Mouse (Mus musculus) adrenal gland, adult (tissue): Measurements from ENCODE around the gene Shisa5.

ENCODE experiments used
- DNase-seq, 2 experiments: peaks; one replicate each; pipeline ENCODE4 v3.0.0; 2022 to 2023; ENCODE audit warnings: low spot score in 1 of 2; ENCODE audit not compliant: inconsistent age in 2 of 2

The Shisa5 gene

DNA sequence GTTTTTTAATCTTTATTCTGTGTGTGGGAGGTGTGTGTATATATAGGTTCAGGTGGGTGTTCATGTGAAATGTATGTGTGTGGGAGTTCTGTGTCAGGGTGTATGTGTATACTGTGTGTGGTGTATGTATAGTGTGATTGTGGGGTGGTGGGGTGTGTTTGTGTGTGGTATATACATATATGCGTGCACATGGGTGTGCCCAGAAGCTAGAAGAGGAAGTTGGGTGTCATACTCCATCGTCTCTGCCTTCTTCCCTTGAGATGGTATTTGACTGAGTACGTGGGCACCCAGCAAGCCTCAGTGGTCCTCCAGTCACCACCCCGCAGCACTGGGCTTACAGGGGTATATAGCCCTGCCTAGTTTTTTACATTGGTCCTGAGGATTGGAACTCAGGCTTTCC, 16.9 kb upstream of the Shisa5 start:
- no peak for DNase-seq

DNA sequence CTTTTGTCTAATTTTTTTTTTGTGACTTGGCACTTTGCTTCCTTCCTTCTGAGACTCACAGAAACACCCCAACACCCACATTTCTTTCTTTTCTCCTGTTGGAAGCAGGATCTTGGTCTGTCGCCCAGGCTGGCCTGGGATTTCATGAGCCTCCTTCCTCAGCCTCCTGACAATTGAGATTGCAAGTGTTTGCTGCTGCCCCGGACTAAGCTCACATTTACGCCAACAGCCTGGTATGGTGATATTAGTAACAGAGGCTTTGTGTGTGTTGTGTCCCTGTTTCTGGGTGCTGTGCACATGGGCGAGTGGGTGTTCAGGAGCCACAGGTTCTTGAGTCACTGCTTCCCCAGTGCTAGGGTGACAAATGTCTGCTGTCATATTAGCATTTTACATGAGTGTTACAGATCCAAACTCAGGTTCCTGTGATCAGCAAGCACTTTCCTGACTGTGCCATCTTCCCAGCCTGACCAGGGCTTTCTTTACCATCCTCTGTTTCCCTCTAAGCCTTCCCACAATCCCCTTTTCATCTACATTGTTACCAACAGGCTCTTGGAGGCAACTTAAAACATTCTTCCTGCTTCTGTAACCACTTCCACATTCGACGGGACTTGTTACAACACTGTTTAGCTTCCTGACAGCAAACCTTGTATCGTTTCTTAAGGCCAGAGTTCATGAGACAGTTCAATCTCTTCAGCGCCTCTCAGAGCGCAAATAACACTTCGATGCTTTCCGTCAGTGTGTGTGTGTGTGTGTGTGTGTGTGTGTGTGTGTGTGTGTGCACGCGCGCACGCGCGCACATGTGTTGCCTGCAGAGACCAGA, 15.3 kb upstream of the Shisa5 start:
- DNase-seq = peak in 1 of 2 experiments; percentile 3

DNA sequence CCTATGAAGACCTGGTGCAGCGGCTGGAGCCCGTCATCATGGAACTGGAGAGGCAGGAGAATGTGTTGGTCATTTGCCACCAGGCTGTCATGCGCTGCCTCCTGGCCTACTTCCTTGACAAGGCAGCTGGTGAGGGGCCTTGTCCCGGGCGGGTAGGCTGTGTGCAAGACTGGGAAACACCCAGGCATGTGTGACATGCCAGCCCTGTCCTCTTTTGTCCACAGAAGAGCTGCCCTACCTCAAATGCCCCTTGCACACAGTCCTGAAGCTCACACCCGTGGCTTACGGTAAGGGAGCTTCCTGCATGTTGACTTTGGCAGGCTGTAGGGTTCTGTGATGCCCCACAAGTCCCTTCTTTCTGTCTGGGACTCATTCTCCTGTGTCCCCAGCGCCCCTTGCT, 10.8 kb upstream of the Shisa5 start:
- peak in 1 of 2 experiments; percentile 2 for DNase-seq

DNA sequence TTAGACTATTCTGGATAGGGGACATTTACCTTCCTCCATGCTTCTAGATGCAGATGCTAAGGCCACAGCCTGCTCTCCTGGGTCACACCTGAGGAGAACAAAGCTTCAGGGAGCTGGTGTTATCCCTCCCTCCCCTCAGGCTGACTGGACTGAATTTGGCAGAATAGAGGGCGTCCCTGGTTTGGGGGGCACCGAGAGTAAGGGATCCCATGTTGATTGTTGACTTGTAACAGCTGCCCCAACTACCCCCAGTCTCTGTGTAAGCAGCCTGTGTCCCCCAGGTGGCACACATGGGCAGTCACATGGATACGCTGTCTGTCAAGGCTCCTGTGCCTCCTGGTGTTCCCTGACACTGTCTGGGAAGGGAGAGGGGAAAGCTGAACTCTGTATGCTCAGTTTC, 9.9 kb upstream of the Shisa5 start:
- DNase-seq = no peak

DNA sequence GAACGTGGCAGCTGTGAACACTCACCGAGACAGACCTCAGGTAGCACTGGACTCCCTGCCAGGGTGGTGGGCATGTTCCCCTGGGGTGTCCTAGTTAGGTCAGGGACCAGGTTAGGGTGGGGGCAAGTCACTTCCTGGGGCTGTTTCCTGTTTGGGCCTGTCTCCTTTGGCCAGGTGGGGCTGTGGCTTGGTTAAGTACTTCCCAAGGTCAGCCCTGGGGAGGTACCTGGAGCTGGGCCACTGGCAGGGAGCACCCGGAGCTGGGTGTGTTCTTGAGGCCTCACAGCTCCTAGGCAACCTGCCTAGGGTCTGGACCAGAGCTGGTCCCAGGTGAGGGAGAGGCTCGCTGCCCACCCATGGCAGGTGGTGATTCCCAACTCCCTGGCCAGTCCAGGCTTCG, 9.4 kb upstream of the Shisa5 start:
- peak in 1 of 2 experiments; percentile 3 for DNase-seq

DNA sequence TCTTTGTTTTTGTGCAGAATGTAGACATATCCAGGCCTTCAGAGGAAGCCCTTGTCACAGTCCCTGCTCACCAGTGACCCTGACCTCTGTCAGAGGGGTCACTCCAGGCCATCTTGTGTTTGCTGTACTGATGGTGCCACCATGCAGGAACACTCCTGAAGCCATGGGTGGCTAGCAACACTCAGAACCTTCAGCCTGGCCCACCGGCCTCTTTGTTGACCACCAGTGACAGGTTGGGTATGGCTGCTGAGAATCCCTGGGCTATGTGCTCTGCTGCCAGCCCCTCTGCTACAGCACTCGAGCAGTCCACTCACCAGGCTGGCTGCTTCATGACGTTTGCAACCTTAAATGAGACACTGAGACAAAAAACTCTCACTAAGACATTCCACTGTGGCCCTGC, 8.1 kb upstream of the Shisa5 start:
- no peak for DNase-seq

DNA sequence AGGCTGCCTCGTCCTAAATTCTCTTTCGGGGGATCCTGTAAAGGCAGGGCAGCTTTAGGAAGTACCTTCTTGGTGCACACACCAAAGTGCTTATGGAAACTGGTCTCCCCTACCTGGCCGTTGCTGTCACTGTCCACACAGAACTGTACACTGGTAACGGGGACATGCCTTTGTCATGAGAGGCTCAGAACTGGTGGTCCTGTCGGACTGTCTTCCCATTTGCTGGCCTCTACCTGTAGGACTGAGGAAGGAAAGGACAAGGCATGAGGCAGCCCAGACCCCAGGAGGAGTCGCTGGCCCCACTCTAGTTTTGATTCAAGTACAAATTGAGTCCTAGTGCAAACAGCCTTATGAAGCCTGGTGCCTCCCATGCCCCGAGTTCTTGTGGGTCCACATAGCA, 7.4 kb upstream of the Shisa5 start:
- no peak for DNase-seq

DNA sequence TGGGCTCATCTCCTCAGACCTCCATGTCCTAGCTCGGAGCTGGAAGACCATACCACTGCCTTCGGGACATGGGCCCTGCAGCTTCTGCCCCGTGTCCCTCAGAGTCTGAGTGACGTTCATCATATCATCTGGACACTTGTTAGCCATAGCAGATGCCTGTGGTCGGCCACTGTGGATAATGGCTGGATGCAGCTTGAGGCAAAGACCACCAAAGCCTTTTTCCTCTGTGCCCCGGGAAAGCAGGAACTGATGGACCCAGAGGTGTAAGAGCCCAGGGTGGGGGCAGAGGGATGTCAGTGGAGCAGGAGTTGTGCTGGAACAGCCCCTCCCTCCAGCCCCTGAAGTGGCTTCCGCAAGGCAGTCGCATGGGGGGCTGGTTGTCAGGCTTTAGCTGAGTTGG, 6.7 kb upstream of the Shisa5 start:
- no peak for DNase-seq

DNA sequence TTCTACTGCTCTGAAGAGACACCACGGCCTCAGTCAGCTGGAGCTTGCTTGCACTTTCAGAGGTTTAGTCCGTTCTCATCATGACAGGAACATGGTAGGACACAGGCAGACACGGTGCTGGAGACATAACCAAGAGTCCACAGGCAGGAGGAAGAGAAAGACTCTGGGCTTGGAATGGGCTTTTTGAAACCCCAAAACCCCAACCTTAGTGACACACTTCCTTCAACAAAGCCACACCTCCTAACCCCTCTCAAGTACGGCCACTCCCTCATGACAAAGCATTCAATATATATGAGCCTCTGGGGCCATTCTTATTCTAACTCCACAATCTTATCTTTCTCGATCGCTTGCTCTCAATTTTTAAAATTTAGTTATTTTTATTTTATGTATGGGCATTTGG, 5.9 kb upstream of the Shisa5 start:
- DNase-seq = no peak

DNA sequence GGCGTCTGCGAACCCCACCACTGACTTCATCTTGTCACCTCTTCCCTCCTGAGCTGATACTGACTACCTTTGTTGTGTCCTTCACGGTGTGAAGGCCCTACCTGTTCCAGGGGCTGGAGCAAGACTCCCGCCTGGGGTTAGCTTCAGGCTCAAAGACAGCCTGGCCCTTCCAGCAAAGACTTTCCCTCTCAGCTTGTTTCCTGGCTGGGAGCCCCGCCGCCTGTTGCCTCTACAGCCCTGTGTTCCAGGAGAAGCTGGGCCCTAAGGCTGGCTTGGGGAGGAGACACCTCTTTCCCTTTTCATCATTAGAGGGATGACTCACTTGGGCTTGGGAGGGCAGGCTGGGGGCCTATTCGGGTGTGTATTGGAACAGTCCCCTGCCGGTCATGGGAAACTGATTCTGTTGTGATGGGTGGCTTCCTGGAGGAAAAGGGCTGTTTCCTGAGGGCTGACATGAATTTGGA, 568 bp downstream of the Shisa5 start:
- peak; percentile 75 to 87 for DNase-seq

DNA sequence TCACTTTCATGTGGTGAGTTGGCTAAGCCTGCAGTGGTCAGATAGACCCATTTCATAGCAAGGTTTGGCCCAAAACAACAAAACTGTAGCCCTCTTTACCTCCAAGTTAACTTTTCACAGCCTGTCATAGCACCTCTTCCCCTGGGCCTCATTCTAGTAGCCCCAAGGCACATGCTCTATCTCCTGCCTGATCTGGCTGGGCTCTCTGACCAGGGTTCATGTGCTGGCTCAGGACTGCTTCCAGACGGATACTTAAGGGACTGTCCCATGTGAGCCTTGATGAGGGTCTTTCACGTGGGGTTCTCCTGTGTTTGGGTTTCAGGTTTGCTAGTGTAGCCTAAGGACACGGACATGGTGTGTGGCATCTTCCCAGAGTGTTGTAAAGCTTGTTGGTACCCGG, 1.3 kb downstream of the Shisa5 start:
- DNase-seq = no peak

DNA sequence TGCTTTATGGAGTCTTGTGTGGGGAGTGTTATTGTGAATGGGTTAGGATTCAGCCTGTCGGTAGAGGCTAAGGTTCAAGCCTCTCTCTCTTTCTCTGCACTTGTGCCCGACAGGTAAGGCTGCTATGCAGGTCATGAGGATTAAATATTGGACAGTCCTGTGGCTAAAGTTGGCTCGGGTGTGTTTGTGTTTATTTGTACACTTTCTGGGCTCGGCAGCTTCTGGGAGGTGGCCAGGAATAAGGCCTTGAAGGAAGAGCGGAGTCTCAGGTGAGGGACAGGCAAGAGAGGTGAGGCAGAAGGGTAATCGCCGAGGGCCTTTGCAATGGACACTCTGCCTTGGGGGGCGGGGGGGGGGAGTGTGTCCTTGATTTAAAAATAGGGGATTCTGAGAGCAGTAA, 1.9 kb downstream of the Shisa5 start:
- DNase-seq = no peak

DNA sequence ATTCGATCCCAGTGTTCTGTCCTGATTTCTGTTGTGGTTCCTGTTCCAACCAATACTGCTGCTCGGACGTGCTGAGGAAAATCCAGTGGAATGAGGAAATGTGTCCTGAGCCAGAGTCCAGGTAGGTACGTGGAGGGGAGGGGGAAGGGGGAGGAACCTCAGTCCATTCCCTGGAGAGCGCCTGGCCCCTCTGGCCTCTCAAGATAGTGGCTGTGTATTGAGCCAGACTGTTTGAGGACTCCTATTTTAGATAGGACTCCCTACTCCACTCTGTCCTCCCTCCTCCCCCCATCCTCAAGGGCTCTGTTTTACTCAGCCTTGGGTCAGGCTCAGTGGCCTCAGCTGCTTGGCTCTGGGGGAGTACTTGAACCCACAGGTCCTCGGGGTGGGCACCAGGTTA, 2.5 kb downstream of the Shisa5 start:
- no peak for DNase-seq

DNA sequence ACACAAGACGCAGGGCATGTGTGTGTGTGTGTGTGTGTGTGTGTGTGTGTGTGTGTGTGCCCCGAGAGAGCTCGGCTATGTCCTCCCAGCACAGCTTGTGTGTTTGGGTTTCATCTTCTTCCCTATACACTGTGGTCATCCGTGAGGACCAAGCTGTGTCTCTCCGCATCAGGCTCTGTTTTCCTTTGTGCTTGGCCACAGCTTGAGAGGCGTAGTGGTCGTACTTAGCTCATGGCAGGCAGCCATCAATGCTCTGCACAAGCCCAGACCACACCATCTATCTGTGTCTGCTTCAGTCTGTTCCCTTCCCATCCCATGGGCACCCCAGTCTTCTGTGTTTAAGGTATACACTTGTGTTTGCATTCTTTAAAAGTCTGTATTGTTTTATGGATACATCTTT, 3.0 kb downstream of the Shisa5 start:
- DNase-seq = no peak

DNA sequence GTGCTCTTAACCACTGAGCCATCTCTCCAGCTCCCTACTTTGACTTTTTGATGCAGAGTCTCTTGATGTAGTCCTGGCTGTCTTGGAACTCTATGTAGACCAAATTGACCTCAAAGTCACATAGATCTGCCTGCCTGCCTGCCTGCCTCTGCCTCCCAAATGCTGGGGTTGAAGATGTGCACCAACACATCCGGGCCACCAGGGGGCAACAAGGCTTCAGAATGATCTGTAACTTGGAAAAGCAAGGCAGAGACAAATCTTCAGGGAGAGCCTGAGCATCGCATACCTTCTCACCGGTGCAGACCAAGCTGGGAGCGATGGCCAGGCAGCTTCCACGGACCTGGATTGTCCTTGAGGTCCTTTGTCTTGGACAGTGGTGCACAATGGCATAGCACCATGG, 7.9 kb downstream of the Shisa5 start:
- DNase-seq = peak; percentile 71 to 87

DNA sequence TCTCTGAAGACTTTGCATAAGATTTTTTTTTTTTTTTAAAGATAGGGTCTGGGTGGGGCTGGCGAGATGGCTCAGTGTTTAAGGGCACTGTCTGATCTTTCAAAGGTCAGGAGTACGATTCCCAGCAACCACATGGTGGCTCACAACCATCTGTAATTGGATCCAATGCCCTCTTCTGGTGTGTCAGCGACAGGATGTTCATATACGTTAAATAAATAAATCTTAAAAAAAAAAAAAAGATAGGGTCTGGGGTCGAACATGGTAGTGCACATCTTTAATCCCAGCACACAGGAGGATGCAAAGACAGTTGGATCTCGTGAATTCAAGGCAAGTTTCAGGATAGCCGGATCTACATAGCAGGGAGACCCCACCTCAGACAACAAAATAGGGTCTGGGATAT, 11.0 kb downstream of the Shisa5 start:
- DNase-seq = no peak

DNA sequence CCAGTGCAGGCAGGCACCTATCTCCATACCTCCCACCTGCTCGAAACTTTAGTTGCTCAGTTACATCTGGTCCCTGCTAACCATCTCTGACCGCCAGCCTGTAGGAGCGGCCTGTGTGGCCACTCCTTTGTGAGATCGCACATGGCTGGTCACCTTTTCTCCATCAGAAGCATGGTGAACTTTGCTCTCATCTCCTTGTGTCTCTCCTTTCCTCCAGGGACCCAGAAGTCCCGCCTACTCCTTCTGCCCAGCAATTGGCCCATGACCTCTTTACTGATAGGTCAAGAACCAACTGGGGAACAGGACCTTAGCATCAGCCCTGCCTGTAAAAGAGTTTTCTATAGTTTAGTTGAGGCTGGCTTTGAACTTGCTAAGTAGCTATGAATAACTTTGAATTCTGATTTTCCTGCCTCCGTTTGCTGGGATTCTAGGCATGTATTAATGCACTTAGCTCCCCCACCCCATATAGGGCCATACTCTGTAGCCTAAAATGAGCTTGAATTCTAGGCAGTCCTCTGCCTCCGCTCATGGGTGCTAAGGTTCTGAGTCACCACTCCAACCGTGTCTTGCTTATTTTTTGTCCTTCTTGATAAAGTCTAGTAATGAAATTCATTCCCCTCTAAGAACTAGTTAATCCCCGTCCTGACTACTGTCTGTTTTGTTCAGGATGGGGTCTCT, 11.8 kb downstream of the Shisa5 start:
- peak in 1 of 2 experiments; percentile 24 for DNase-seq

DNA sequence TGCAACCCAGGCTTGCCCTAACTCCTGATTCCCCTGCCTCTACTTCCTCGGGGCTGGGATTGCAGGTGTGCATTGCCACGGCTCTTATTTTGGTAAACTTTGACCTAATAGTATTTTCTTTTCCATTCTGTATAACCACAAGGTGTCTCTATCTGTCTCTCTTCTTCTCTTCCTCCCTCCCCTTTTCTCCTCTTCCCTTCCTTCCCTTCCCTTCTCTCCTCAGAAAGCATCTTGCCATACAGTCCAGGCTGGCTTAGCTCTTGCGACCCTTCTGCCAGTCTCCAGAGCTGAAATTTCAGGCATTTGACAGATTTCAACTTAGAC, 12.3 kb downstream of the Shisa5 start:
- no peak for DNase-seq

DNA sequence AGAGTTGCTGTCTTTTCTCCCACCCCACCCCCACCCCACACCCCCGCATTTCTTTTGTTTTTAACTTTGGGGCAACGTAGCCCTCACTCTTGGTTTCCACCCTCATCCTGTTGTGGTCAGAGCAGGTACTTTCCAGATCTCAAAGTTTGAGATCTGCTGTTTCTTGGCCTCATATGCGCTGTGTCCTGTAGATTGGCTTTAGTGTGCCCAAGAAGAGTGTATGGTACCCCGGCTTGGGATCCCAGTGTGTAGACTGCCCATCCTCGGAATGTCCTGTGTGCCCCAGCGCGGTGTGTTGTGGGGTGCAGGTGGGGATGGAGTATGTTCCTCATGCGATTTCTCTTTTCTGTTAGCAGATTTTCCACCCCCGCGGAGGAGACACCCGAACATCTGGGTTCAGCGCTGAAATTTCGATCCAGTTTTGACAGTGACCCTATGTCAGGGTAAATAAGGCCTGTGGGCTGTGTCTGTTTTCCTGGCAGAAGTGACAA, 12.7 kb downstream of the Shisa5 start:
- peak in 1 of 2 experiments; percentile 28 for DNase-seq

DNA sequence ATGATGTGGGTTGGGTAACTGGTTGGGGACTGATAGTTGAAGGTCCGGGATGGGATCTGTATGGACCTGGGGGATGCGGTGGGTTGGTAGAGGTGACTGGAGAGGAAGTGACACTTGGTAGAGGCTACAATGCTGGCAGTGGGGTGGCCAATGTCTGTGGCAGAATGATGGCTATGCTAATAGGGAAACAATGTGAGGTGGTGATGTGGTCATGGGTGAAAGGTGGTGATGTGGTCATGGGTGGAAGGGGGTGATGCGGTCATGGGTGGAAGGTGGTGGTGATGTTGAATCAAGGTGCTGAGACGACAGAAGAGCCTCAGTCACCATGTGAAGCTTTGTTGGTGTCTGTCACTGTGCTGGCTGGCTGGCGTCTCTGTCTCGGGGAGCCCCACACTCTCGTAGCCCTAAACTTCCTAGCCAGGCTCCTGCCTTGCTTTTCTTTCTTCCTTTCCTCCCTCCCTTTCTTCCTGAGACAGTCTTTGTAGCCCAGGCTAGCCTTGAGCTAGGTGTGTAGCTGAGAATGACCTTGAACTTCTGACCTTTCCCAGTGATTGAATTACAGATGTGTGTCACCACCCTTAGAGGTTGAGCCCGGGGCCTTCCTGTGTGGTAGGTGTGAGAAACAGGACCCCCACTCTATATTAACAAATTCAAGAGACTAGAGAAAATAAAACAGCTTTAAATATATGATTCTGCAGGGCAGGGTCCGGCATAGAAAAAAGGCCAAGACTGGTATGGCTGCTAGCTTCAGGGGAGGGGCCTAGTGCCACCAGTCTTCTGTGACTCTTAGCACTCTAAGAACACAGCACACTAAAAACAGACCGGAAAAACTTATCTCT, 13.5 kb downstream of the Shisa5 start:
- DNase-seq = peak in 1 of 2 experiments; percentile 22

DNA sequence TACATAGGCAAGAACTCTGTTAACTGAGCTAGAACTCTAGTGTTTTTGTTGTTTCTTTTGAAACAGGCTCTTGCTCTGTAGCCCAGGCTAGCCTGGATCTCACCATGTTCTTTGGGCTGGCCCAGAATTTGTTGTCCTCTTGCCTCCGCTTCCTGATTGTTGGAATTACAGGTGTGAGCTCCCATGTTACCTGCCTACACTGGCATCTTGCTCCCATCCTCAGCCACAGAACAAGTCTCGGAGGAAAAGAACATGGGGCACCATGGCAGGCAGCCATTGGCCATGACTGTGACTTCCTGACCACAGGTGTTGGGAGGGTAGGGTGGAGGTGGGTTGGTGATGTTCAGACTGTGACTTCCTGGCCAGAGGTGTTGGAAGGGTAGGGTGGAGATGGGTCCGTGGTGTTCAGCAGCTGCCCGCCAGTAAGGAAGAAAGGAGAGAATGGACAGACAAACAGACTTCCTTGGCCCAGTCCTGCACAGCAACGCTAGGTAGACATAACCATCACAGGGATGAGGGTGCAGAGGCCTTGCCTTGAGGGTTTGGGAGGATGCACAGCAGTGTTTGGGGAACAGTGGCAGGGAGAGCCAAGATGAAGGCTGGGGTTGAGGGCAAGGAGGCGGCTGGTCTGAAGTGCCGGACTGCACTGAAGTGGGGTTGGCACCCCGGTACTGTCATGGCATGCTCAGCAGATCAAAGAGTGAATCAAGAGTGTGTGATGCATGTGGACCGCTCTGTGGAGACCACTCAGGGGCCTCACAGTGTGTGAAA, 14.3 kb downstream of the Shisa5 start:
- peak in 1 of 2 experiments; percentile 22 for DNase-seq
